Mouse (Mus musculus): Measurements from ENCODE around the gene Ppp1r14a. TPM values are rescaled to one million over a fixed set of nuclear protein-coding genes. Genes with fewer than 3 reads are reported as not detected.
A peak's percentile ranks its signal among the peaks of the same experiment; 100 is the strongest.

The Ppp1r14a gene
- polyA plus RNA-seq, 1 experiment: 0.18 TPM

- TF ChIP-seq GATA1 (IDR thresholded peaks at IDR 0.05; ENCODE audit: low read length): no peak
Observed at GRCm38 (mm10) chr7:29319337-29320307, 30.5 kb downstream of the Ppp1r14a start.

GRCm38 (mm10) chr7:29327087-29327486 lies 38.0 kb downstream of the Ppp1r14a start:
- no peak for TF ChIP-seq GATA1 (IDR thresholded peaks at IDR 0.05; ENCODE audit: low read length)

- TF ChIP-seq GATA1 (IDR thresholded peaks at IDR 0.05; ENCODE audit: low read length): no peak
Observed at GRCm38 (mm10) chr7:29328984-29329383, 39.9 kb downstream of the Ppp1r14a start.

- TF ChIP-seq GATA1 (IDR thresholded peaks at IDR 0.05; ENCODE audit: low read length): no peak
Observed at GRCm38 (mm10) chr7:29334156-29334555, 45.0 kb downstream of the Ppp1r14a start.

- no peak for TF ChIP-seq GATA1 (IDR thresholded peaks at IDR 0.05; ENCODE audit: low read length)
Observed at GRCm38 (mm10) chr7:29335276-29335675, 46.2 kb downstream of the Ppp1r14a start.

GRCm38 (mm10) chr7:29335841-29336671 lies 46.9 kb downstream of the Ppp1r14a start:
- TF ChIP-seq GATA1 (IDR thresholded peaks at IDR 0.05; ENCODE audit: low read length): no peak

GRCm38 (mm10) chr7:29336795-29337319 lies 47.7 kb downstream of the Ppp1r14a start:
- TF ChIP-seq GATA1 (IDR thresholded peaks at IDR 0.05; ENCODE audit: low read length): no peak

- TF ChIP-seq GATA1 (IDR thresholded peaks at IDR 0.05; ENCODE audit: low read length): no peak
Observed at GRCm38 (mm10) chr7:29337766-29338165, 48.7 kb downstream of the Ppp1r14a start.

- no peak for TF ChIP-seq GATA1 (IDR thresholded peaks at IDR 0.05; ENCODE audit: low read length)
Observed at GRCm38 (mm10) chr7:29338351-29338919, 49.3 kb downstream of the Ppp1r14a start.

GRCm38 (mm10) chr7:29338984-29339679 lies 50.0 kb downstream of the Ppp1r14a start:
- peak; percentile 80 for TF ChIP-seq GATA1 (IDR thresholded peaks at IDR 0.05; ENCODE audit: low read length)

GRCm38 (mm10) chr7:29340247-29340646 lies 51.1 kb downstream of the Ppp1r14a start:
- TF ChIP-seq GATA1 (IDR thresholded peaks at IDR 0.05; ENCODE audit: low read length): no peak

GRCm38 (mm10) chr7:29340838-29341237 lies 51.7 kb downstream of the Ppp1r14a start:
- TF ChIP-seq GATA1 (IDR thresholded peaks at IDR 0.05; ENCODE audit: low read length): no peak

GRCm38 (mm10) chr7:29341722-29342121 lies 52.6 kb downstream of the Ppp1r14a start:
- no peak for TF ChIP-seq GATA1 (IDR thresholded peaks at IDR 0.05; ENCODE audit: low read length)

GRCm38 (mm10) chr7:29342489-29343092 lies 53.5 kb downstream of the Ppp1r14a start:
- no peak for TF ChIP-seq GATA1 (IDR thresholded peaks at IDR 0.05; ENCODE audit: low read length)

Other genes with a start within 250 kb of the Ppp1r14a start
- gene Ryr1, start 164.1 kb upstream of the Ppp1r14a start, polyA plus RNA-seq (2012): 0.02 TPM in 1 of 2 replicates, not detected in the other
- gene Rasgrp4, start 154.5 kb upstream of the Ppp1r14a start, polyA plus RNA-seq (2012): 1.8 and 1.9 TPM in 2 replicates
- 75.9 and 77.6 TPM in 2 replicates for gene Fam98c, start 133.1 kb upstream of the Ppp1r14a start, polyA plus RNA-seq (2012)
- 0.17 and 0.27 TPM in 2 replicates for gene Ggn, start 119.1 kb upstream of the Ppp1r14a start, polyA plus RNA-seq (2012)
- gene Spred3, start 118.9 kb upstream of the Ppp1r14a start, polyA plus RNA-seq (2012): 0.72 and 1.1 TPM in 2 replicates
- 131 and 197 TPM in 2 replicates for gene Psmd8, start 108.6 kb upstream of the Ppp1r14a start, polyA plus RNA-seq (2012)
- gene Catsperg1, start 75.3 kb upstream of the Ppp1r14a start, polyA plus RNA-seq (2012): not detected in 2 replicates
- gene Kcnk6, start 56.8 kb upstream of the Ppp1r14a start, polyA plus RNA-seq (2012): not detected in 2 replicates
- 342 and 349 TPM in 2 replicates for gene Yif1b, start 51.0 kb upstream of the Ppp1r14a start, polyA plus RNA-seq (2012)
- gene 2200002D01Rik, start 40.8 kb upstream of the Ppp1r14a start, polyA plus RNA-seq (2012): 0.05 TPM in 1 of 2 replicates, not detected in the other
- 86.4 and 112 TPM in 2 replicates for gene Spint2, start 7.4 kb upstream of the Ppp1r14a start, polyA plus RNA-seq (2012)
- gene Dpf1, start 14.6 kb downstream of the Ppp1r14a start, polyA plus RNA-seq (2012): 65.2 and 76.7 TPM in 2 replicates
- gene Sipa1l3, start 229.3 kb downstream of the Ppp1r14a start, polyA plus RNA-seq (2012): 192 and 247 TPM in 2 replicates